Comparison of ENCODE assay signal across 8 mouse cellular contexts in the genomic region with DNA sequence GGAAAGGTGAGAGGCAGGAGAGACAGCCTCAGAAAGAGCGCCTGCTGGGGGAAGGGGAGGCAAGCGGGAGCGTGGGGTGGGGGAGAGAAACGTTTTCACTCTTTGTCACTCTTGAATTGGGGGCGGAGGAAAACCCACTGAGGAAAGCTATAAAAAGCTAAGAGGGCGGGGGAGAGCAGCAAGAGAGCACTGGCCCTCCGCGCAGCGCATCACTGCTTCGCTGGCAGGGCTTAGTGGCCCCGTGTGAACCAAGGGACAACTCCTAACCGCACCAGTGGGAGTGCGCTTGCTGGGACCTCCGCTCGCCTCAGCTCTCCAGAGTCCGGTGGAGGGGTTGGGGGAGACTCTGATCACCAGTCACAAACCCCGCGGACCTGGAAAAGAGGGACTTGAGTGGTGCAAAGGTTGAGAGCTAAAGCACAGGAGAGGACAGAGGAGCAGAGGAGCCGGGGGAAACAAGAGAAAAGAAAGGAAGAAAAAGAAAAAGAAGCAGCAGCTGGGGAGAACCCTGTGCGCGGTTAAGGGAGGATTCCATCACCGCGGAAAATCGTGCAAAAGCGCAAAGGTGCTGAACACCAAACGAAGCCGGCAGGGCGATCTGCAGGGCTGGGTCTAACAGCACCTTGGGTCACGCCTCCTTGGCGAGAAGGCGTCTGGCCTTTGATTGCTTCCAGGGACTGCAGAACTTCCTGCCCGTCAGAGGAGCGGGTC. TPM values are rescaled to one million over a fixed set of nuclear protein-coding genes. Genes with fewer than 3 reads are reported as not detected.
DNase-seq lines count a peak whose midpoint lies in the region; ATAC-seq lines count a peak whose summit lies in the region.

Dkk2 (plus strand) TSS at position 181 of the 711 bp plus-strand sequence.

- H3K27ac ChIP-seq in heart, embryonic 13.5 days (replicated peaks): no peak within 1 kb of the TSS
- H3K27ac ChIP-seq in limb, embryonic 12.5 days: peak within 1 kb of the TSS; percentile 85
- H3K27ac ChIP-seq in neural tube, embryonic 11.5 days (ENCODE audit: low read depth, low read length): no peak within 1 kb of the TSS

- H3K4me1 ChIP-seq in heart, embryonic 13.5 days: peaks cover 41% of the 10 kb centered on the region
- H3K4me1 ChIP-seq in limb, embryonic 12.5 days (replicated peaks): peaks cover 27% of the 10 kb centered on the region; the same call in 1 of the 2 replicates
- H3K4me1 ChIP-seq in neural tube, embryonic 11.5 days (ENCODE audit: control insufficient read depth, insufficient read depth, low read length): peaks cover 5% of the 10 kb centered on the region; the same call in 1 of the 2 replicates

- no peaks in the 10 kb centered on the region for H3K9me3 ChIP-seq in heart, embryonic 13.5 days
- no peaks in the 10 kb centered on the region for H3K9me3 ChIP-seq in limb, embryonic 12.5 days
- H3K9me3 ChIP-seq in neural tube, embryonic 11.5 days (ENCODE audit: control insufficient read depth, low read length): no peaks in the 10 kb centered on the region

- no peak for DNase-seq in heart, adult 9 months (ENCODE audit: low spot score in 2 of 2)
- peak; percentile 70 for DNase-seq in embryo, embryonic 10 days (ENCODE audit: low spot score)
- DNase-seq in neural tube, embryonic 11.5 days (ENCODE audit: low spot score): peak; percentile 52
- DNase-seq in thymus, postnatal 0 days (ENCODE audit: low spot score): no peak

- no peak for ATAC-seq in heart, embryonic 13.5 days (ENCODE audit: extremely low read depth, insufficient number of reproducible peaks, low FRiP score, low TSS enrichment)
- peak; percentile 33 to 58; a peak in 2 of 4 replicates for ATAC-seq in hematopoietic stem cell, adult 5-6 weeks (replicated peaks in 1 of 2; ENCODE audit: insufficient read depth in 1 of 2, low FRiP score in 2 of 2, low TSS enrichment in 1 of 2, low read depth in 1 of 2, poor library complexity in 2 of 2, severe bottlenecking in 2 of 2)
- peak; percentile 45 for ATAC-seq in limb, embryonic 12.5 days (ENCODE audit: insufficient number of reproducible peaks, insufficient read depth, low FRiP score, low TSS enrichment, low read depth)
- peak; percentile 46 for ATAC-seq in neural tube, embryonic 11.5 days (ENCODE audit: insufficient read depth, low FRiP score, low TSS enrichment)
- ATAC-seq in erythroid progenitor cell, adult 5-6 weeks (replicated peaks; ENCODE audit: low FRiP score, poor library complexity, severe bottlenecking): no peak

- peaks cover 26% of the 10 kb centered on the region for H3K27me3 ChIP-seq in heart, embryonic 13.5 days (replicated peaks)
- H3K27me3 ChIP-seq in limb, embryonic 12.5 days: peaks cover 13% of the 10 kb centered on the region
- H3K27me3 ChIP-seq in neural tube, embryonic 11.5 days (ENCODE audit: control insufficient read depth, insufficient read depth, low read length): peaks cover 15% of the 10 kb centered on the region

- peak within 1 kb of the TSS; percentile 88 for H3K4me2 ChIP-seq in heart, embryonic 13.5 days
- H3K4me2 ChIP-seq in limb, embryonic 12.5 days: peak within 1 kb of the TSS; percentile 97
- H3K4me2 ChIP-seq in neural tube, embryonic 11.5 days (ENCODE audit: low read depth): peak within 1 kb of the TSS; percentile 87

- H3K36me3 ChIP-seq in heart, embryonic 13.5 days: no peaks in the 10 kb centered on the region
- H3K36me3 ChIP-seq in limb, embryonic 12.5 days: no peaks in the 10 kb centered on the region
- no peaks in the 10 kb centered on the region for H3K36me3 ChIP-seq in neural tube, embryonic 11.5 days (ENCODE audit: control insufficient read depth, insufficient read depth, low read length)

- H3K9ac ChIP-seq in heart, embryonic 13.5 days: peak within 1 kb of the TSS; percentile 60
- H3K9ac ChIP-seq in limb, embryonic 12.5 days (replicated peaks): peak within 1 kb of the TSS; percentile 70
- peak within 1 kb of the TSS; percentile 33 for H3K9ac ChIP-seq in neural tube, embryonic 11.5 days (ENCODE audit: low read length)

- H3K4me3 ChIP-seq in heart, embryonic 13.5 days: peak within 1 kb of the TSS; percentile 53
- peak within 1 kb of the TSS; percentile 59 for H3K4me3 ChIP-seq in limb, embryonic 12.5 days (replicated peaks)
- peak within 1 kb of the TSS; percentile 31 for H3K4me3 ChIP-seq in neural tube, embryonic 11.5 days (ENCODE audit: low read depth, low read length)

- under 1% methylated on average over 33 of the region's 33 CpGs for WGBS in heart, embryonic 13.5 days
- WGBS in limb, embryonic 12.5 days: under 1% methylated on average over 33 of the region's 33 CpGs
- under 1% methylated on average over 33 of the region's 33 CpGs for WGBS in neural tube, embryonic 11.5 days

RNA-seq across cellular contexts. Expression of gene Dkk2, which starts in this region (rescaled TPM):
- polyA plus RNA-seq in heart, embryonic 13.5 days (2015; fragmentation: Nextera tagmentation; extraction: Ambion mirVana): 1.3 and 1.4 TPM in 2 replicates
- total RNA-seq in hematopoietic stem cell, adult 5-6 weeks (2017): not detected in 2 replicates
- 30.4 and 33.4 TPM in 2 replicates for polyA plus RNA-seq in limb, embryonic 12.5 days (2016; fragmentation: Nextera tagmentation; extraction: Ambion mirVana)
- 6.6 and 7.3 TPM in 2 replicates for polyA plus RNA-seq in neural tube, embryonic 11.5 days (2014; fragmentation: Nextera tagmentation; extraction: Ambion mirVana)
- 0.50 and 0.77 TPM in 2 replicates for polyA plus RNA-seq in thymus, postnatal 0 days (2015; fragmentation: Nextera tagmentation; extraction: Ambion mirVana)
- not detected in 2 replicates for total RNA-seq in erythroid progenitor cell, adult 5-6 weeks (2015; ENCODE audit: low replicate concordance)
- not detected in 2 replicates for total RNA-seq in erythroid progenitor cell, adult 5-6 weeks (2017; ENCODE audit: low replicate concordance)

Comparison
In these comparisons a context has a peak if more than half of its experiments do, and no peak if none do; other contexts are left out.
1. Peak in ATAC-seq in hematopoietic stem cell, adult 5-6 weeks; RNA of the gene not detected or under 1 TPM.
2. ATAC-seq: peak in limb, embryonic 12.5 days (single experiment) and neural tube, embryonic 11.5 days (single experiment); none in heart, embryonic 13.5 days (single experiment) and erythroid progenitor cell, adult 5-6 weeks (single experiment).
3. DNase-seq: peak in embryo, embryonic 10 days (single experiment) and neural tube, embryonic 11.5 days (single experiment); none in heart, adult 9 months (0 of 2) and thymus, postnatal 0 days (single experiment).
4. Peak in every context shown above with its lines, with median percentiles within 50 percentile points of each other: H3K4me2 ChIP-seq, H3K4me3 ChIP-seq and H3K9ac ChIP-seq.